Mouse (Mus musculus) limb, embryonic 15.5 days (tissue): ENCODE measurements around the gene Tcfl5. TPM values are rescaled to one million over a fixed set of nuclear protein-coding genes. Genes with fewer than 3 reads are reported as not detected.

Experiments used
- ATAC-seq: fragments of 200-750 bp; cut with Nextera tagmentation; 2 replicates; pipeline ENCODE4 v1.8.0; 2017; ENCODE audit warnings: low read depth, moderate TSS enrichment; ENCODE audit not compliant: insufficient number of reproducible peaks, low FRiP score, low TSS enrichment
- H3K27ac ChIP-seq: fragments of 300-500 bp; sonication (generic); 2 replicates; pipeline ENCODE4 v1.5.1; 2015; ENCODE audit warnings: moderate library complexity, mild to moderate bottlenecking, inconsistent platforms
- H3K27me3 ChIP-seq: fragments of 300-500 bp; sonication (generic); 2 replicates; pipeline ENCODE4 v1.6.1; 2015; ENCODE audit warnings: inconsistent platforms
- H3K36me3 ChIP-seq: fragments of 300-500 bp; sonication (generic); 2 replicates; pipeline ENCODE4 v1.6.1; 2015; ENCODE audit warnings: inconsistent platforms
- H3K4me1 ChIP-seq: fragments of 300-500 bp; sonication (generic); 2 replicates; pipeline ENCODE4 v1.6.1; 2015; ENCODE audit warnings: inconsistent platforms
- H3K4me2 ChIP-seq: fragments of 300-500 bp; sonication (generic); 2 replicates; pipeline ENCODE4 v1.6.1; 2015; ENCODE audit warnings: mild to moderate bottlenecking, inconsistent platforms
- H3K4me3 ChIP-seq: fragments of 300-500 bp; sonication (generic); 2 replicates; pipeline ENCODE4 v1.5.1; 2015; ENCODE audit warnings: mild to moderate bottlenecking, inconsistent platforms
- H3K9ac ChIP-seq: fragments of 300-500 bp; sonication (generic); 2 replicates; pipeline ENCODE4 v1.6.1; 2015; ENCODE audit warnings: inconsistent platforms
- H3K9me3 ChIP-seq: fragments of 300-500 bp; sonication (generic); 2 replicates; pipeline ENCODE4 v1.6.1; 2016; ENCODE audit warnings: inconsistent platforms
- WGBS: fragments of 180-500 bp; shearing (Covaris S2); methylation state at CpG from one replicate; pipeline ENCODE4 v1.1.7; 2015; 5-methylcytosine and 5-hydroxymethylcytosine counted together
- polyA plus RNA-seq: library from polyadenylated mRNA; unstranded; fragments of >200 nt; fragmentation: Nextera tagmentation; extraction: Ambion mirVana; gene quantifications from 2 replicates; pipeline ENCODE4 v1.2.1, GENCODE M21; 2015

The Tcfl5 gene
- polyA plus RNA-seq, 1 experiment from 2014 or later: 0.45 TPM

DNA sequence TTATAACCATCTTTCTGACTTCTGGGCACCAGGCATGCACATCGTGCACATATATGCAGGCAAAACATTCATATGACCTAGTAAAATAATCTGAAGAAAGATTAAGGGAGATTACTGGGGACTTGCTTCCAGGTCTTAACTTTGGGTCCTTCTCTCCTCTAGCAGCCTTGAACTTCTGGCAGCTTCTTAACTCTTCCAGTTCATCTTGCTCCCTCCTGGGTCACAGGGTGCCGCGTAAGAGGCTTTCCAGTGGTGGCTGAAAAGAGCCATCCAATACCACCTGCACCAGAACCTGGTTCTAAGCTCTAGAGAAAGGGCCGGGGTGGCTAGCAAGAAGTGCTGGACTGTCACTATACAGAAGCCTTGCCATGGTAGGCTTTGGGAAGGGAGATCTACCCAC lies 45.0 kb downstream of the Tcfl5 start, which contains the start of gene Col9a3:
Gene Col9a3, plus strand, starts transcription at position 301 of the 400 bp plus-strand sequence.
- 34% methylated on average over 4 of the region's 4 CpGs for WGBS
- H3K27me3 ChIP-seq: peaks cover 16% of the 10 kb centered on the region; the same call in 1 of the 2 replicates
- no peak for ATAC-seq

GRCm38 (mm10) chr2:180589123-180589831 lies 53.2 kb downstream of the Tcfl5 start, which contains the start of gene Ogfr:
Gene Ogfr, plus strand, starts transcription at chr2:180589245.
- under 1% methylated on average over 67 of the region's 67 CpGs for WGBS
- Histone ChIP-seq H3K27me3 (no peaks in the 10 kb centered on the region), H3K9me3 (no peaks in the 10 kb centered on the region), H3K4me2 (peak within 1 kb of the TSS; percentile 68), H3K4me3 (peak within 1 kb of the TSS; percentile 97), H3K36me3 (peaks cover 63% of the 10 kb centered on the region), H3K4me1 (peaks cover 22% of the 10 kb centered on the region), H3K27ac (peak within 1 kb of the TSS; percentile 91), H3K9ac (peak within 1 kb of the TSS; percentile 87)
- peak; percentile 88 for ATAC-seq

More for the DNA sequence above, 45.0 kb downstream of the Tcfl5 start, which contains the start of gene Col9a3:
- H3K9me3 ChIP-seq: no peaks in the 10 kb centered on the region
- H3K4me1 ChIP-seq: peaks cover 31% of the 10 kb centered on the region
- H3K4me2 ChIP-seq: peak within 1 kb of the TSS; percentile 67
- H3K36me3 ChIP-seq: peaks cover 31% of the 10 kb centered on the region
- H3K9ac ChIP-seq: peak within 1 kb of the TSS; percentile 24
- H3K27ac ChIP-seq: peak within 1 kb of the TSS; percentile 84
- H3K4me3 ChIP-seq: peak within 1 kb of the TSS; percentile 44

GRCm38 (mm10) chr2:180588736-180589122 lies 53.8 kb downstream of the Tcfl5 start:
- H3K36me3 ChIP-seq: peaks cover 58% of the 10 kb centered on the region
- H3K4me2 ChIP-seq: peak overlapping the region; percentile 68
- no peaks in the 10 kb centered on the region for H3K9me3 ChIP-seq
- peak; percentile 7; the same call in 1 of the 2 replicates for ATAC-seq
- WGBS: 47% methylated on average over 6 of the region's 6 CpGs
- H3K27ac ChIP-seq: peak overlapping the region; percentile 91
- H3K9ac ChIP-seq: peak overlapping the region; percentile 87
- H3K27me3 ChIP-seq: no peaks in the 10 kb centered on the region
- peak overlapping the region; percentile 97 for H3K4me3 ChIP-seq
- peaks cover 26% of the 10 kb centered on the region for H3K4me1 ChIP-seq

GRCm38 (mm10) chr2:180583154-180583507 lies 59.4 kb downstream of the Tcfl5 start:
- Histone ChIP-seq H3K4me2 (peak overlapping the region; percentile 76), H3K4me3 (peak overlapping the region; percentile 91), H3K27me3 (no peaks in the 10 kb centered on the region), H3K9me3 (no peaks in the 10 kb centered on the region), H3K9ac (peak overlapping the region; percentile 95), H3K27ac (no peak overlapping the region), H3K36me3 (peaks cover 25% of the 10 kb centered on the region), H3K4me1 (peaks cover 30% of the 10 kb centered on the region)
- ATAC-seq: no peak
- 34% methylated on average over 5 of the region's 7 CpGs for WGBS

GRCm38 (mm10) chr2:180582481-180583153 lies 59.9 kb downstream of the Tcfl5 start:
- WGBS: under 1% methylated on average over 52 of the region's 57 CpGs
- 0 out of 2 replicates have a peak, but pooled peaks cover under 1% of the 10 kb centered on the region for H3K27me3 ChIP-seq
- H3K4me1 ChIP-seq: peaks cover 30% of the 10 kb centered on the region
- H3K4me3 ChIP-seq: peak overlapping the region; percentile 91
- H3K27ac ChIP-seq: peak overlapping the region; percentile 78
- H3K4me2 ChIP-seq: peak overlapping the region; percentile 76
- no peaks in the 10 kb centered on the region for H3K9me3 ChIP-seq
- H3K36me3 ChIP-seq: peaks cover 25% of the 10 kb centered on the region
- peak overlapping the region; percentile 95 for H3K9ac ChIP-seq
- peak; percentile 70 for ATAC-seq

DNA sequence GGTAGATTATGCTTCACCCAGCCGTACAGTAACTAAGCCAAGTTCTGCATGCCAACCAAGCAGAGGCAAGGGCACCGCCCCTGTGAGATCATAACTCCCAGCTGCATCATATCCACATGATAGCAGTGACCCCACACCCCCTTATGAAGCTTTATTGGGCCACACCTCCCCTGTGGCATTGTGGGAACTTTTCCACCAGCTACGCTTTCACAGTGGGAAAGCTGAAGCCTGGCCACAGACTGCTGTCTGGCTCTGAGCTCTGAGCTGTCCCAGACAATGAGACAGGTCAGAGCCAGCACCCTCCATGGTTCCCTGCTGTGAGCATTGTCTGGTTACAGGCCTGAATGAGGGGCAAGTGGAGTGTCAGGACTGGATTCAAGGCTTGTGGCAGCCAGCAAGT lies 61.5 kb downstream of the Tcfl5 start, which contains the start of gene Mrgbp:
Gene Mrgbp, plus strand, starts transcription at position 303 of the 400 bp plus-strand sequence.
- WGBS: 63% methylated on average over 3 of the region's 3 CpGs
- Histone ChIP-seq H3K4me2 (no peak within 1 kb of the TSS), H3K27ac (peak within 1 kb of the TSS; percentile 33; the same call in 1 of the 2 replicates)

DNA sequence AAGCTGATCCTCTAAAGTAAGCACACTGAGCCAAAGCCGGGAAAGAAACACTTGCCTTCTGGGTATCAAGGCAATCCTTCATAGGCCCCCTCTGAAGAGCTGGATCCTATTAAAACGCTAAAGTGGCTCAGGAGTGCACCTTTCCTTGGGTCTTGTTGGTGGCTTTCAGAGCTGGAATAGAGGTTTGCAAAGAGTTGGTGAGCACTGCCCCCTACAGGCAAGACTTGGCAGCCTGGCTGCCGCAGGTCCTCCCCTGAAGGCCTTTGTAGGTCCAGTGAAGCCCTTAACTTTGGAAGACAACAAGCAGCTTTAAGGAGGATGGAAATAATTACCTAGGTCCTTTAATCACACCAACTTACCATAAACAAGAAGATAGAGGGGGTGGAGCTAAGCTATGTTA lies 63.8 kb downstream of the Tcfl5 start:
- Histone ChIP-seq H3K9ac (no peak overlapping the region), H3K4me1 (peaks cover 20% of the 10 kb centered on the region), H3K4me2 (no peak overlapping the region), H3K4me3 (no peak overlapping the region), H3K27ac (no peak overlapping the region), H3K36me3 (no peaks in the 10 kb centered on the region), H3K27me3 (0 out of 2 replicates have a peak, but pooled peaks cover 2% of the 10 kb centered on the region), H3K9me3 (no peaks in the 10 kb centered on the region)
- no peak for ATAC-seq
- 2% methylated on average over 3 of the region's 3 CpGs for WGBS

More for the DNA sequence above, 61.5 kb downstream of the Tcfl5 start, which contains the start of gene Mrgbp:
- ATAC-seq: no peak
- H3K27me3 ChIP-seq: 0 out of 2 replicates have a peak, but pooled peaks cover 2% of the 10 kb centered on the region
- no peak within 1 kb of the TSS for H3K4me3 ChIP-seq
- no peaks in the 10 kb centered on the region for H3K9me3 ChIP-seq
- no peak within 1 kb of the TSS for H3K9ac ChIP-seq
- H3K36me3 ChIP-seq: peaks cover 15% of the 10 kb centered on the region
- peaks cover 30% of the 10 kb centered on the region for H3K4me1 ChIP-seq

DNA sequence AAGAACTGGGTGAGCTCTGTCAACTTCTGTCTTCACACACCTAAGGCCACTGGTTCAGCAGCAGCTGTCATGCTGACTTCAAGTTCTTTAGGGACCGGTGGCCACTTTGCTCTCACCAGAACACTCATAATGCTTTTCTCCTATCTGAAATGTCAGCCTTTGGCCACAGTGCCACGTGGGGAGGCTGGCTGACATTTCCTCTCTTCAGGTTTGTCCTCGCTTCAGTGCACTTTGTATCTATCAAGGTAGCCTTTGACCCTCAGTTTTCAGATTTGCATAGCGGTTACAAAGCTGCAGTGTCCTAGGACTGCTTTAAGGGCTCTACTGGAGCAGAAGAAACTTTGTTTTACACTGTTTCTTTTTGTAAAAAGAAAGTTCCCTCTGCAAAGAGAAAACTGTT lies 66.0 kb downstream of the Tcfl5 start:
- Histone ChIP-seq H3K4me3 (no peak overlapping the region), H3K4me1 (0 out of 2 replicates have a peak, but pooled peaks cover 7% of the 10 kb centered on the region), H3K36me3 (no peaks in the 10 kb centered on the region), H3K9me3 (no peaks in the 10 kb centered on the region), H3K27ac (no peak overlapping the region), H3K9ac (no peak overlapping the region), H3K27me3 (0 out of 2 replicates have a peak, but pooled peaks cover 2% of the 10 kb centered on the region), H3K4me2 (no peak overlapping the region)
- no peak for ATAC-seq
- WGBS: 67% methylated on average over 4 of the region's 4 CpGs

Other genes with a start within 250 kb of the Tcfl5 start
- 0.78 and 0.99 TPM in 2 replicates for gene Slco4a1, start 186.5 kb downstream of the Tcfl5 start, polyA plus RNA-seq
- 0.32 and 0.43 TPM in 2 replicates for gene Ntsr1, start 142.7 kb downstream of the Tcfl5 start, polyA plus RNA-seq
- 28.6 and 30.3 TPM in 2 replicates for gene Mrgbp, start 61.4 kb downstream of the Tcfl5 start, polyA plus RNA-seq
- 57.3 and 60.6 TPM in 2 replicates for gene Ogfr, start 53.5 kb downstream of the Tcfl5 start, polyA plus RNA-seq
- 412 and 416 TPM in 2 replicates for gene Col9a3, start 44.9 kb downstream of the Tcfl5 start, polyA plus RNA-seq
- gene Dido1, start 67.3 kb upstream of the Tcfl5 start, polyA plus RNA-seq: 25.5 and 28.2 TPM in 2 replicates
- gene Gid8, start 67.4 kb upstream of the Tcfl5 start, polyA plus RNA-seq: 73.7 and 76.1 TPM in 2 replicates
- 1.7 and 2.5 TPM in 2 replicates for gene Slc17a9, start 82.6 kb upstream of the Tcfl5 start, polyA plus RNA-seq
- gene Bhlhe23, start 134.2 kb upstream of the Tcfl5 start, polyA plus RNA-seq: not detected in 2 replicates